In genomic region chr7:29992698-29993097, GRCm38 (mm10) we compare ENCODE assay signal across 23 mouse cellular contexts.
"Had no signal": no experiment of that assay in that cellular context is flagged by ENCODE, and none has a peak within 500 bp of the region (broad histone marks: within the 10 kb centered on the region; RNA-seq: fewer than 3 reads in every experiment).

No protein-coding gene starts in this region.

- H3K9ac ChIP-seq: heart, embryonic 12.5 days; hindbrain, embryonic 13.5 days; hindbrain, embryonic 15.5 days; kidney, embryonic 15.5 days; limb, embryonic 13.5 days; limb, embryonic 15.5 days; liver, embryonic 13.5 days; liver, embryonic 15.5 days had no signal

- H3K9me3 ChIP-seq: heart, embryonic 10.5 days; heart, embryonic 12.5 days; hindbrain, embryonic 13.5 days; hindbrain, embryonic 15.5 days; kidney, embryonic 15.5 days; limb, embryonic 13.5 days; limb, embryonic 15.5 days; liver, embryonic 13.5 days; liver, embryonic 15.5 days had no signal

- H3K4me3 ChIP-seq: heart, embryonic 10.5 days; heart, embryonic 12.5 days; hindbrain, embryonic 13.5 days; hindbrain, embryonic 15.5 days; kidney, embryonic 15.5 days; limb, embryonic 13.5 days; limb, embryonic 15.5 days; liver, embryonic 13.5 days; liver, embryonic 15.5 days had no signal

- DNase-seq: gastrocnemius, postnatal 14 days; gastrocnemius, postnatal 36 days; heart, adult 18-20 months; heart, postnatal 10 days; heart, postnatal 36 days; kidney, adult 11 months; kidney, adult 9 months; kidney, postnatal 14 days; layer of hippocampus, adult 9-11 months; layer of hippocampus, postnatal 36 days; left cerebral cortex, postnatal 4 days; liver, embryonic 13.5 days had no signal

- H3K27ac ChIP-seq: heart, embryonic 10.5 days; hindbrain, embryonic 13.5 days; hindbrain, embryonic 15.5 days; hindbrain, postnatal 0 days; kidney, embryonic 15.5 days; kidney, postnatal 0 days; limb, embryonic 13.5 days; limb, embryonic 15.5 days; liver, embryonic 13.5 days; liver, embryonic 15.5 days had no signal

- H3K4me1 ChIP-seq: hindbrain, embryonic 13.5 days; hindbrain, embryonic 15.5 days; kidney, embryonic 15.5 days; limb, embryonic 13.5 days; limb, embryonic 15.5 days had no signal

- H3K4me2 ChIP-seq: heart, embryonic 12.5 days; hindbrain, embryonic 13.5 days; hindbrain, embryonic 15.5 days; kidney, embryonic 15.5 days; limb, embryonic 13.5 days; limb, embryonic 15.5 days; liver, embryonic 11.5 days; liver, embryonic 13.5 days; liver, embryonic 15.5 days had no signal

- ATAC-seq: hindbrain, postnatal 0 days had no signal

- H3K27me3 ChIP-seq: heart, embryonic 12.5 days; hindbrain, embryonic 13.5 days; hindbrain, embryonic 15.5 days; kidney, embryonic 15.5 days; limb, embryonic 13.5 days; limb, embryonic 15.5 days; liver, embryonic 13.5 days; liver, embryonic 15.5 days had no signal
